Mouse (Mus musculus) embryo, embryonic 9.5 days (tissue): Measurements from ENCODE around the gene Atg4d.
"Not testable (repeated sequence)": the region's sequence is repeated elsewhere in the genome, so short reads cannot be mapped to it uniquely, and the experiment has no call there.

Source experiments
- DNase-seq: peaks from one replicate; pipeline ENCODE4 v3.0.0-alpha.2; 2017; ENCODE audit errors: extremely low spot score

The Atg4d gene

DNA sequence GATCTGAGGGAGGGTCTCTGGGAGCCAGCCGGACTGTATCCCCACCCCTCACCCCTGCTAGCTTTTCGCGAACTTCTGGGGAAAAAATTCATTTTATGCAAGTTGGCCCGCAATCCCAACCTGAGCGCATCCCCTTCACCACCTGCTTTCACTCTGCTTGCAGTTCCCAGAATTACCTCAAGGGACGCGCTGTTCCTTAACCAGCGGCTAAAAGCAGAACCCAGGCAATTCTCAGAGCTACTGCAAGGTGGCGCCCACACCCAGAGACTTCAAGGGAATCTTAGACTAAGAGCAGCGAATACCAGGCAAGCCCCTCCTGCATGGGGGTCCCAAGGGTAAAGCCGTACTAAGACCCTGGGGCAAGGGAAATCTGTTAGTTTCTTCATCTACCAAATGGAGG lies 23.8 kb upstream of the Atg4d start:
- DNase-seq: peak; percentile 88

DNA sequence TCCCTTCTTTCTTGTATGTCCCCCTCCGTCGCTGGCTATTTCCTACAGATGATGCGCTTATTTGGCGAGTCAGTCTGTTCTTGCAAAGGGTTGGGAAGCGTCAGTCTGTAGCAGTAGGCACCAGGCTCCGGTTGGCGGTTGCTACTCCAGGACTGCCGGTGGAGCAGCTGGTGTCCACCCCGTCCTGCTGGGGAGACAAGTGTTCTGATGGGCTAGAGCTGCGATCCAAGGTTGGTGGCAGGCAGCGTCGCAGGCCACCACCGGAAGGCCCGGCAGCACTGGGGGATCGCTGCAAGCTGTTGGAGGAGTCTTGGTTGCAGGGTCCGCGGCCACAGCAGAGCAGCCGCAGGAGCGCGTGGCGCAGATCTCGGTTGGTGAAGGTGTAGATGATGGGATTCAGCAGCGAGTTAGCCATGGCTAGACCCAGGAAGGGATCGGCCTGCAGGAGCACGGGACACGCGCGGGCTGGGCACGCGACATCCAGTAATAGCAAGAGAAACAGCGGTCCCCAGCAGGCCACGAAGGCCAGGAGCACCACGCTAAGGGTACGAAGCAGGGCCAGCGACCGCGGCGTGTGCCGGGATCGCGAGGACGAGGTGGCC lies 21.2 kb upstream of the Atg4d start:
- no peak for DNase-seq

DNA sequence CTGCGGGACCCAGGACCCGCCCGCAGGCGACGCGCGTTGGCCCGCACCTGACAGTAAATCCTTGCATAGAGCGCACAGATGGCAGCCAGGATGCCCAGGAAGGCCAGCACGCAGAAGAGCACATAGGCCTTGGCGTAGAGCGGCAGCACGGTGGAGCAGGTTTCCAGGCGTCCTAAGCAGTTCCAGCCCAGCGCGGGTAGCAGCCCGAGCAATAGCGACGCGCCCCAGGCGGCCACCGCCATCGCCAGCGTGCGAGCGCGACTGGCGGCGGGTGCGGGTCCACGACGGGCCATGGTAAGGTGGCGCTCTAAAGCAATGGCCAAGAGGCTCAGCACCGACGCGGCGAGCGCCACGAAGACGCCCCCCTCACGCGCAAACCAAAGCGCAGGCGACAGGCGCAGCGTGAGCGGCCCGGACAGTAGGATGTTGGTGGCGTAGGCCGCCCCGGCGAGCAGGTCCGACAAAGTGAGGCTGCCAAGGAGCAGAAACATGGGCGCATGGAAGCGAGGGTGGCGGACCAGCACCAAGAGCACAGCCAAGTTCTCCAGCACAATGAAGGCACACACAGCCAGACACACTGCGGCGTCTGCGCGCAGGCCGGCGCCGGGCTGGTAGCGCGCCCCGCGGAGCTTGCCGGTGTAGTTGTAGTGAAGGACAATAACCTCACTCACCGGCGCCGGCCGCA lies 20.5 kb upstream of the Atg4d start:
- peak; percentile 53 for DNase-seq

DNA sequence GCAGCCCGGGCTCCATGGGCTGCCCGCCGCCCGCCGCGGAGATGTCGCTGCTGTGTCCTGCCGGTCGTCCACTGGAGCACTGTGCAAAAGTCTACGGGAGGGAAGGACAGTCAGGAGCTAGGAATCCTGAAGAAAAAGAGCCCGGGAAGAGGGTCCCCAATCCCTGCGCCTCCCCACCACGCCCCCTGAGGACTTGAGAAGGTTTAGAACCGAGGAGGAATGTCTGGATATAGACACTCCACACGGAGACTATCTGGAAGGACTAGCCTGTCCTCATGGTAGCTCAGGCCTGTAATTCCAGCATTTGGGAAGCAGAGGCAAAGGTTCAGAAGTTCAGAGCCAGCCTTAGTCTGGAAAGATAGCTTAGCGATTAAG lies 20.0 kb upstream of the Atg4d start:
- DNase-seq: no peak

DNA sequence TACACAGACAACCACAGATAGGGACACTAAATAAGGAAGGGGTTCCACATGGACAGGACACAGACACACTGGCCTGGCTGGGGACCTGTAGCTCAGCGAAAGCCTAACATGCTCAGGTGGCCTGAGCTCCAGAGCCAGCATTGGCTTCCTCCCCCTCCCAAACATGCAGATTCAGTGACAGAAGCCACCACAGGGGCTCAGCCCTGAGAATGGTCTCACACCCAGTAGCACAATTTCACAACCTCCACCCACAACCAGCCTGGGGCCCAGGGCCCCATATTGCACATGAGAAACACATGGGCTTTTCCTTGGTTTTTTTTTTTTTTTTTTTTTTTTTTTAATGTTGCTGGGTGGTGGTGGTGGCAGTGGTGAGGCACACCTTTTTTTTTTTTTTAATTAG lies 18.8 kb upstream of the Atg4d start:
- no peak for DNase-seq

DNA sequence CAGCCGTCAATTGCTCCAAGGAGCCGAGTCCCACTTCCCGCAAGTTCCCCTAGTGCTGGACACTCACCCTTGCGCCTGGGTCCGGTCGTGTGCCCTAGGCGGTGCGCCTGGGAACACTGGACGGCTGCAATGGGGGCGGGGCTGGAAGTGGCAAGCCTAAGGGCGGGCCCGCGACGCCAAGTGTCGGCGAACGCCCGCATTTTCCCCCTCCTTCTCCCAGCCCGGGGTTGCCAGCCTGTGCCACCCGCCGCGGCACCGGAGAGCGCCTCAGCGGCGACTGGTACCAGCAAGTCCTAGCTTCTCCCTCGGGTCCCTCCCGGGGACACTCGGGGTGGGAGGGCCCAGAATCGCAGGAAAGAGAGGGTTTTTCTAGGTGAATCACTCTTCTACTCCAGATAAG lies 16.8 kb upstream of the Atg4d start, which contains the start of gene S1pr5:
TSS of gene S1pr5 (minus strand) at position 118 of the 400 bp plus-strand sequence.
- DNase-seq: no peak

DNA sequence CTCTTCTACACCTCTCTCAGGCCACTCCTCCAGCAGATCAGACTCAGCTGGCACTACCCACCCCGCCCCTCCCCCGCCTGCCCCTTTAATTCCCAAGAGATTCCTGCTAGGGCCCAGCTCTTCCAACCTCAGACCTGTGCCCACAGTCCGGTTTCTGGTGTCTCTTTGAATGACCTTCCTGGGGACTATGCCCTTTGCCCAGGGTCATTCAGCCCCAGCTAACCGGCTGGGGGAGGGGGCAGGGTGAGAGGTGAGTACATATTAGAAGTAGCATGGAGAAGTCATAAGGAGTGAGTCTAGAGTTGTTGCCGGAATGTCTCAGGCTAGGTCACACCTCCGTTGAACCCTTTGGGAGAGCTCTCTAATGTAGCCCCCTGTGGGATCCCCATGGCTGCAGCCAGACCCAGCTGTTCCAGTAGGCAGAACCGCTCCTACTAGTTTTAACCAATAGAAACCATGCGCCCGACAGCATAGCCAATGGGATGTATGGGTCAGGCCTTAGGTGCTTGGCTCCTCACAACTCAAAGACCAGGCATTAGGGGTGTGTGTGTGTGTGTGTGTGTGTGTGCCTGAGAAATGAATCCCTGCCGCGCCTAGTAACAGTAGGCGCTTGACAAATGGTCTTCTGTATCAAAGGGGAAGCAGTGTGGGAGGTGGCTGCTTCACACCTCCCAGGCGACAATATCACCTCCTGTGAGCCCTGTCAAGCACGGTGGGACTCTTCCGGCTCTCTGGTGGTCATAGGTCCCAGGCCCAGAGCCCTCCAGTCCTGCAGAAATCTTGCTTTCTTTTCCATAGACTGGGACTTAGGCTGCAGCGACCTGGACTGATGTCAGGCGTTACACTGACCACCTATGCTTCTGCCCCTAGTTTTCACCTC lies 15.2 kb upstream of the Atg4d start:
- no peak for DNase-seq

DNA sequence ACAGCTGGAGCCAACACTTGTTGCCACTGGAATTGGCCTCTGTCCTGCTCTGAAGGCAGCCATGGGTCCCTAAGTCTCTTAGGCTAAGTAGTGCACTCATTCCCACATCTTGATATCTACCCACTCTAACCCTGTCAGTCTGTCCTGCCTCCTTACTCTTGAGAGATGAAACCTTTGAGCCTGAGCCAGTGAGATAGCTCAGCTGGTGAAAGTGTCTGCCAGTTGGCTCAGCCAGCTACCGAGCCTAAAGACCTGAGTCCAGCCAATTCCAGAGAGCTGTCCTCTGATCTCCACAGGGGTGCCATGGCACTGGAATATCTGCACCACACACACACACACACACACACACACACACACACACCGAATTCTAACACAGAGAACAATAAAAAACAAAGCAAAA lies 14.6 kb upstream of the Atg4d start:
- no peak for DNase-seq

DNA sequence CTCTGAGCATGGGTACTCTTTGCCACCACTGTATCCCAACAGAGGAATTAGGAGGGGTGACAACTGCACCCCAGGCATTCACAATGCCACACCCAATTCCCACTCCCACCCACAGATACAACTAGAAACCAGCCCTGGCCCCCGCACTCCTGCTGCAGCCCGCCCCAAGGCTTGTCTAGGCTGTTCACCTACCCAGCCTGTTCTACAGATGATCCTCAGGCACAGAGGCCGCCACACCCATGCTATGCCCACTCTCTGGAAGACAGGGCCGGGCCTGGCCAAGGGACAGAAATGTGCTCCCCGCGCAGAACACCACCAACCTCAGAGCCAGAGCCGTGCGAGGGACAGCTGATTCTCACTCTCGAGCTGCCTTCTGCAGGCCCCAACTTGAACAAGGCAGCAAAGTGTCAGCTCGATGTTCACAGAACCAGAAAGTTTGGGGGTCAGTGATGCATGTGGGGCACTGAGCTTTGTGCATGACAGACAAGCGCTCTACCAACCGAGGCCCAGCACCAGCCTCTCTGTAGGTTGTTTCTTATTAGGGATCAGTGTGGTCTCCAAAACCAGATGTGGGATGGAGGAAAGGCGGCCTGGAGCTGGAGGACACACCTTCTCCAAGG lies 13.9 kb upstream of the Atg4d start:
- DNase-seq: no peak

DNA sequence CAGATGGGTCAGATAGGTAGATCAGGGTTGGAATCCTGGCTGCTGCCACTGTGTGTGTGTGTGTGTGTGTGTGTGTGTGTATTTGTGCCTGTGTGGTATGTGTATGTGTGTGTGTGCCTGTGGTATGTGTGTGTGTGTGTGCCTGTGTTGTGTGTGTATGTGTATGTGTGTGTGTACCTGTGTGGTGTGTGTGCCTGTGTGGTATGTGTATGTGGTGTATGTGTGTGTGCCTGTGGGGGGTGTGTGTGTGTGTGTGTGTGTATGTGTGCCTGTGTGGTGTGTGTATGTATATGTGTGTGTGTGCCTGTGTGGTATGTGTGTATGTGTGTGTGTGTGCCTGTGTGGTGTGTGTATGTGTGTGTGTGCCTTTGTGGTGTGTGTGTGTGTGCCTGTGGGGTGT lies 10.4 kb upstream of the Atg4d start:
- no peak for DNase-seq

DNA sequence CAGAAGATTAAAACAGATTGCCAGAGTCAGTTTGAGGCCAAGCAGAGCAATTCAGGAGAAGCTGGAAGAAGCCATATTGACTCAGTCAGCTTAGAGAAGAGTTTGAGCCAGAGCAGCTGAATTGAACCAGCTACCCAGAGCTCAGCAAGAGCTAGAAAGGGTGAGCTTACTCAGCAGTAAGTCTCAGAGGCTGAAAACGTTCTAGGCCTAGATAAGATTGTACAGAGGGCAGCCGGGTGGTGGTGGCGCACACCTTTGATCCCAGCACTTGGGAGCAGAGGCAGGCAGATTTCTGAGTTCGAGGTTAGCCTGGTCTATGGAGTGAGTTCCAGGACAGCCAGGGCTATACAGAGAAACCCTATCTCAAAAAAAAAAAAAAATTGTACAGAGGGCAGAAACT lies 8.7 kb upstream of the Atg4d start:
- DNase-seq: not testable (repeated sequence)

DNA sequence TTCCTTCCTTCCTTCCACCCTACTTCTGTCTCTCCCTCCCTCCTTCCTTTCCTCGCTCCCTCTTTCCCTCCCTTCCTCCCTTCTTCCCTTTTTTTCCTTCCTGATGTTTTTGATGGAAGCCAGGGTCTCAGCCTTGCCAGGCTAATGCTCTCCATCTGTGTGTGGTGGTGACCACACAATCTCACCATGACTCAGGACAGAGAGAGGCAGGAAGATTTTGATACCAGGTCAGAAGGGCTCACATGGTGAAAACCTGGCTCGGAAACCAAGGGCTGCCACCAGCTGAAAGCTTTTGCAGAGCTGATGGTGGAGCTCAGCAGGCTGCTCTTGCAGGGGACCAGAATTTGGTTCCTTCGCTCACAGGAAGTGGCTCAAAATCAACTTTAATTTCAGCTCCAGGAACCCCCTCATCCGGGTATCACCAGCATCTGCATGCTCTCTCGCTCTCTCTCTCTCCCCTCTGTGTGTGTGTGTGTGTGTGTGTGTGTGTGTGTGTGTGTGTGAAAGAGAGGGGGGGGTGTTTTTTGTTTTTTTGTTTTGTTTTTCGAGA lies 4.5 kb upstream of the Atg4d start:
- no peak for DNase-seq

DNA sequence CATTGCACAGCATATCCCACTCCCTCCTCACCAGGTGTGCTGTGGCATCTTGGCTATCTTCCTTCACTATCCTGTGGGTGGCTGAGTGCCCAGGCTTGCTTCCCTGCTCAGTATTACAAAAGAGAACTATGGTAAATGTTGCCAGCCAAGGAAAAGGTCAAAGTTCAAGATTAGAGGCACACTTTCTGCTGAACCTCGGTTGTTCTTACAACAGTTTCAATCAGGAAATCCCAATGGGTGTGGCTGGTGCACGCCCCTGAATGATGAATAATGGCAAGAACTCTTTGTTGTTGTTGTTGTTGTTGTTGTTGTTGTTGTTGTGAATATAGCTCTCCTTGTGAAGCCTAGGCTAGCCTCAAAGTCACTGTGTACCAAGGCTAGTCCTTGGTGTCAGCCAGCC lies 3.3 kb upstream of the Atg4d start:
- DNase-seq: no peak

DNA sequence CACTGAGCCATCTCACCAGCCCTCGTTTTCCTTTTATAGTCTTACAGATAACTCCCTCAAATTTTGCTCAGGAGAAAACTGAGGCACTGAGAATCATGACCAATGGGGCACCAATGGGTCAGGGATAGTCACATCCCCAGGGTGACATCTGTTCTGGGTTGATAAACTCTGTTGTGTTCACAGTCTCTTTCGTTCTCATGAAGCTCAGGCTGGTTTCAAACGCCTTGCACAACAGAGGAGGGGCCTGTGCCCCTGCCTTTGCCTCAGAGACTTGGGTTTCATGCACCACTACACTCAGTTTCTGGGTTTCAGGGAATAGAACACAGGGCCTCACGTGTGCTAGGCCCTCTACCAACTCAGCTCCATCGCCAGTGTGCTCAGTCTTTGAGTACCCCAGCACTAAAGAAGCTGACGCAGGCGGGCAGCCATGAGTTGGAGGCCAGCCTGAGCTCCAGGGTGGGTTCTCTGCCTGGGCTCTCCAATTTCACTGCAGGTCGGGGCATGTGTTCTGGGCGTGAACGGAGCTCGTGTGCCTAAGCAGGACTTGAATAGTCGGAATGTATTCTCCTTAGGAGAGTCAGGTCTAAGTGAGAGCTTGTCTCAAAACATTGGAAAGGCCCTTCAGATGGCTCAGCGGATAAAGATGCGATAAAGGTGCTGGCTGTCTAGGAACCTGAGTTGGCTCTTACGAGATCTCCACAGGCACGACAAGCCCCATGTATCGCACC lies 657 bp upstream of the Atg4d start:
- DNase-seq: no peak

DNA sequence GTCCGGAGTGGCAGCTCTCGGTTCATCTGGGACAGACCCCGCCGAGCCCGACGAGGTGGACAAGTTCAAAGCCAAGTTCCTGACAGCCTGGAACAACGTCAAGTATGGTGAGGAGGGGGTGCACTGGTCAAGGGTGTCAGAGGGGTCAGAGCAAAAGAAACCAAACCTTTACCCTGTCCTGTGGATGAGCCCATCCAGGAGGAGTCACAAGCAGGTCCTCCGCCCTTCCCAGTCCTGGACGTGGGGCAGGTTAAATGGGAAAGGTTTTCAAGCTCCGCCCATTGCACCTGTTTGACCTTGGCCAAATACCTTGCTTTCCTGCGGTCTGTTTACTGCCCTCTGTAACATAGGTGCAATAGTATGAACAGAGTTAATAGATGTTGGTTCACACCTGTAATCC lies 518 bp downstream of the Atg4d start:
- no peak for DNase-seq

DNA sequence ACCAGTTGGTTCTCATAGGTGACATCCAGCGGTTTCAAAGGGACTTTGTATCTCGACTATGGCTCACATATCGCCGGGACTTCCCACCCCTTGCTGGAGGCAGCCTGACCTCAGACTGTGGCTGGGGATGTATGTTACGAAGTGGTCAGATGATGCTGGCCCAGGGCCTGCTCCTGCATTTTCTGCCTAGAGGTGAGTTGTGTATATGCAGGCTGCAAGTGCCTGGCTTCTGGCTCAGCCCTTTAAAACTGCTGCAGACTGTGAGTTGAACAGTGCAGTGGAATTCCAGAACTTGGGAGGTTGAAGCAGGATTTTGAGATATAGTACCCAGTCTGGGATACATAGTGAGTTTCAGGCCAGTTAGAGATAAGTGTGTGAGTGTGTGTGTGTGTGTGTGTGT lies 1.8 kb downstream of the Atg4d start:
- no peak for DNase-seq

DNA sequence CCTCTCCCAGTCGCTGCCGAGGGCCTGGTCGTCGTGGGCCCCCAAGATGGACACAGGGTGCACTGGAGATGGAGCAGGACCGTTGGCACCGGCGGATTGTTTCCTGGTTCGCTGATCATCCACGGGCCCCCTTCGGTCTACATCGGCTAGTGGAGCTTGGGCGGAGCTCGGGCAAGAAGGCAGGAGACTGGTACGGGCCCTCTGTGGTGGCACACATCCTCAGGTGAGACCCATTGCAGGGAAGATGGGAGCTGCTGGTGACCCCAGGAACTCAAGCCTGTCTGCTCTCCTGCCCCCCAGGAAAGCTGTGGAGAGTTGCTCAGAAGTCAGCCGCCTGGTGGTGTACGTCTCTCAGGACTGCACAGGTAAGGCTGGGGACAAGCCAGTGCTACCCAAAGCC lies 3.2 kb downstream of the Atg4d start:
- no peak for DNase-seq

DNA sequence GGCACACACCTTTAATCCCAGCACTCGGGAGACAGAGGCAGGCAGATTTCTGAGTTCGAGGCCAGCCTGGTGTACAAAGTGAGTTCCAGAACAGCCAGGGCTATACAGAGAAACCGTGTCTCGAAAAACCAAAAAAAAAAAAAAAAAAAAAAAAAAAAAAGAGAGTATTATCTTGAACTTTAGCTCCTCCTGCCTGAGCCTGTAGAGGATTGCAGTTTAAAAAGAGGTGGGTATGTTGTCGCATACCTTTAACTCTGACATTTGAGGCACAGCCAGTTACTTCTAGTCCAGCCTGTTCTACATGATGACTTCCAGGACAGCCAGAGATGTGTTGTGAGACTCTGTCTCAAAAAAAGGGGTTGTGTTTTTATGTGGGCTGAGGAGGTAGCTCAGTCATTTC lies 4.5 kb downstream of the Atg4d start:
- DNase-seq: not testable (repeated sequence)

DNA sequence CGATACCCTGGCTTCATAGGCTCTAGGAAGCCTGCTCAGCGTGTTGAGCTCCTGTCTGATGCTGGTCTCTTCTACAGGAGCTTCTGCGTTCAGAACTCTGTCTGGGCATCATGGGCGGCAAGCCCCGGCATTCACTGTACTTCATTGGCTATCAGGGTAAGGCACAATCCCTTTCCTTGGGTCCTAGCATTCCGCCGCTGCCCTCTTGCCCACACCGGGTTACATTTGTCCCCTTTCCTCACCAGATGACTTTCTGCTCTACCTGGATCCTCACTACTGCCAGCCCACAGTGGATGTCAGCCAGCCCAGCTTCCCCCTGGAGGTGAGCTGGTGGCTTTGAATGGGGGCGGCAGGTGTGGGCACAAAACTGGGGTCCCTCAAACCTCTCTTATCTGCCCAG lies 7.3 kb downstream of the Atg4d start:
- DNase-seq: no peak

DNA sequence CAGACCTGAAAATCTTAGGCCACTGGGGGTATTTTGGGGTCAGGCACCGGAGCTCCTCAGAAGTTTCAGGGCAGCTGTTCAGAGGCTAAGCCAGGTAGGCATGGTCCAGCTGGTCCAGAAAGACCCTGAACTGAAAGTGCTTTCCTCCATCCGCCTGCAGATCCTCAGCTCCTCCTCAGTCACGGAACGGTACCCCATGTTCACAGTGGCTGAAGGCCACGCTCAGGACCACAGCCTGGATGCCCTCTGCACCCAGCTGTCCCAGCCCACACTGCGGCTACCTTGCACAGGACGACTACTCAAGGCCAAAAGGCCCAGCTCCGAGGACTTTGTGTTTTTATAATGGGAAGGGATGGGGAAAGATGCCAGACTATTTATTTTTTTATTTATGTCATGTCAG lies 8.0 kb downstream of the Atg4d start:
- no peak for DNase-seq

DNA sequence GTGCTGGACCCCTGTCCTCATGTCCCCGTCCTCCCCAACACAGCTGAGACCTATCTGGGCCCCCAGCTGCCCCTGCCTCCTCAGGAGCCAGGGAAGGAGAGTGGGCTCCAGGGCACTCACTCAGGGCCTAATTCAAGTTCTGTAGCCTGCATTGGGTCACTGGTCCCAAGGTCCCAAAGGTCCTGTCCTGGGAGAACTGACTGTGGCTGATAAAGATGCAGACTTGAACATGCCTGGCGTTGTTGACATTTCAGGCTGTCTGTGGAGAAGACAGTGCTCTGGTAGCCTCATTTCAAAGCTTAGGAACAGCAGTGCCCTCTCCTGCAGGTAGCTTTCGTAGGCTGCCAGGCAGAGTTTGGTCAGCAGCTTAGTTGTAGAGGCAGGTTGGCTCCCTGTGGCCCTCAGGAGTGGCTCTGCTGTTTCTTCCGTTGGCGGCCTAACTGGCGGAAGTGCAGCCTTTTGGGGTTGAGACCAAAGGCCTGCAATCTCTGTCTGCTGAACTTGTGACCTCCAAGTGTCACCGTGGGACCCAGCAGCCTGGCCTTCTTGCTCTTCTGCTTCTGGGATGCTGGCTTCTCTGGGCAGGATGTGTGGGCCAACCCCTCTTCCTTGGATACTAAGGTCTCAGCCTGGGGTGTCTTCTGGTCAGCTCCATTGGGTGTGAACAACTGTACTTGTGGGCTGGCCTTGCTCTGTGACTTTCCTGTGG lies 8.6 kb downstream of the Atg4d start:
- DNase-seq: no peak
